Mouse (Mus musculus): ENCODE data around the gene Tmem205.

Tmem205 gene

DNA sequence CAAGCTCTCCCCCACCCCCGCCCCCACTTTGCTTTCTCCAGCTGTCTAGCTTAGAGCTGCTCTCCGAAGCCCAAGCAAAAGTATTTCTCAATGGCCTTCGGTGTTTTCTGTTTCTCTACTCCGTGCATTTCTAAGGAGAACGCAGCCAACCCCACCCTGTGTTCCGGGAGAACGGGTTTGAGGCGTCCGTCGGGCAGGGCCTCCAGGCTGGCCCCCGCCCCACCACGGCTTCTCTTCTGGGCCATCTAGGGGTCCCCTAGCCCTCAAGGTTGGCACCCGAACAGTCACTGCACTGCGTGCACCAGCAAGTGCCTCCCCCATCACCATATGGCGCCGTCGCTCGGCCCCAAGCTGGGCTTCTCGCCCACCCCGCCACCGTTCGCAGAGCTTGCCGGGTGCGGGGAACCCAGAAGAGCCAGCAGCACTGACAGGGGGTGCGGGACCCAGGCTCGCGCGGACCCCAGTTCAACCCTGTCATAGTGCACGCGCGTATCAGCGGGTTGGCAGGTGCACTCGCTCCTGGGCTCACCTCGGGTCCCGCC is 9.8 kb downstream of the Tmem205 start:
- DNase-seq (ENCODE audit: low read depth, low spot score): no peak

DNA sequence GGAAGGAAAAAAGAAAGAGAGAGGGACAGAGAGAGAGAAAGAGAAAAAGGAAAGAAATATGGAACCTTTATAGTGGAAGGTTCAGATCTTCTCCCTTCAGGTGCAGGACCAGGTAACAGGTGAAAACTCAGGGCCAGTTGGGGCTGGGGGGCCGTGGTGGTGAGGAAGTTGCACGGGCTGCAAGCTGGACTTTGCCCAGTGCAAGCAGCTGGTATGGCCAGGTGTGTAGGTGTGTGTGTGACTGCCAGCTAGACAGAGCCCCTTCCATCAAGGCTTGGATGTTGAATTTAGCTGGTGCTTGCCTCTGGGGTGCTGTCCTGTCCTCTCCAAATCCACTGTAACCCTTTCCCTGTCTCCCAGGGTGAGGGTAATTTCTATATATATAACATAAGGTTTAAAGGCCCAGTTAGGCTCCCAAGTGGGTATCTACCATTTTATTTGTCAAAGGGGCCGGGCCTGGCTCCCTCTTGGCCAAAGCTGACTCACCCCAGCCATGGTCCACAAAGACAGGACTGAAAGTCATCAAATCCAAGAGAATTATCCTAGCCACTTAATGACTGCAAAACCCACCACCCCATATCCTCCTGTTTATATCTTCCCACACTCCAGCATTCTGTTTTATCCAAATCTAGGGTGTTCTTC is 10.4 kb downstream of the Tmem205 start:
- no peak for DNase-seq (ENCODE audit: low read depth, low spot score)

DNA sequence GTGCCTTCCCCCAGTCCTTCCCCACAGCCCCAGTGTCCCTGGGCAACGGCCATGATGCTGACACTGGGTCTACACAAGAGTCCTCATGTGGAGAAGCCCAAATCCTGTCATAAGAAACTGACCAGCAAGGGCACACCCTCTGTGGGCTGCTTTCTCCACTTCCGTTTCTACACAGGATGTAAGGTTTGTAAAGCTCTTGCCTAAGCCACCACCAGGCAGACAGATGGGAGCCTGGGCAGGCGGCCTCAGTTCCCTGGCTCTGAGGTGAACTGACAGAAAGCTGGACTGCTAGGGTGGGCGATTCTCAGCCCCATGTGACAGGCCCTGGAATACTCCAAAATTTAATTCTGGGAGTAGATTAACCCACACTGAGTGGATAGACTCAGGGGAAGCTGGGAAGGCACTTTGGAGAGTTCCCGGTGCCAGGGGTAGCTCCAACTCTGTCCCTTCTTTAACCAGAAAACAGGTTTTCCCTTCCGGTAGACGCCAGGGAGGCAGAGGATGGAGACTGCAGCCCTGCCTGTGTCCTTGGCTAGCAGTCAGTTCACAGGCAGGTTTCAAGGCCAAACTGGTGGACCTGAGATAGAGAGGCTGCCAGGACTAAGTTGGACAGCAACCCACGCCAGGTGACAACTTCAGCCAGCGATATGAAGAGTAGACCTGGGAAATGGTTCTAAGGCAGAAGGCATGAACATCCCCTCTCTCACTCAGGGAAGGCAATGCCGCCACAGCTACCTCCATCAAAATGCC is 17.7 kb downstream of the Tmem205 start:
- no peak for DNase-seq (ENCODE audit: low read depth, low spot score)

DNA sequence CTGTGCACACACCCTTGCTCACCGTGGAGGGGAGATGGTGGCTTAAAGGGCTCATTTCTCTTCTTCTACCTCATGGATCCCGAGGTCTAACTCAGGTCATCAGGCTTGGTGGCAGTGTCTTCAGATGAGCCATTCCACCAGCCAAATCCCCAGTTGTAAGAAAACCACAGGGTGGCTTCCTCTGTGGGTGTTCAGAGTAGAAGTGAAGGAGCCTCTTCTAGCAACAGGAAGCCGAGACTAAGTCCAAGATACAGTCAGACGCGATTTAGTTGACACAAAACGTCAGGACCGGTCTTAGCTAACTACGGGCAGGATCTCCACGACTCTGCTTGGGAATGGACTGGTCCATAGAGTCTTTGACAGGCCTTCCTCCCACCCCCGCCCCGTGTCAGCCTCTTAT is 19.1 kb downstream of the Tmem205 start:
- DNase-seq (ENCODE audit: low read depth, low spot score): no peak

DNA sequence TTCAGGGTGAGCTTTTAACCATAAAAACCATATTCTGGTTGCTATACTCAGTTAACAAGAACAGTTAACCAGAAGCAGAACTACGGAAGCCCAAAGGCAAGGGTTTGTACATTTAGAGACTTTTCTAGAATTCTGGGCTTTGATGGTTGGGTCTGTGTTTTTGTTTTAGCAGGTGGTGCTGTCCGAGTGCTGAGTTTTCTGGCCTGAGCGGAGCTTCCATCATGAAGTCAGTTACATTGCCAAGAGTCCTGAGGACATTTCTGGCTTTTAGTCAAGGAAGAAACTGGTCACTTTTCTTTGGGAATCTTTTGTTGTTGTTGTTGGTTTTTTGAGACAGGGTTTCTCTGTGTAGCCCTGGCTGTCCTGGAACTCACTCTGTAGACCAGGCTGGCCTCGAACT is 23.3 kb downstream of the Tmem205 start:
- DNase-seq (ENCODE audit: low read depth, low spot score): no peak

DNA sequence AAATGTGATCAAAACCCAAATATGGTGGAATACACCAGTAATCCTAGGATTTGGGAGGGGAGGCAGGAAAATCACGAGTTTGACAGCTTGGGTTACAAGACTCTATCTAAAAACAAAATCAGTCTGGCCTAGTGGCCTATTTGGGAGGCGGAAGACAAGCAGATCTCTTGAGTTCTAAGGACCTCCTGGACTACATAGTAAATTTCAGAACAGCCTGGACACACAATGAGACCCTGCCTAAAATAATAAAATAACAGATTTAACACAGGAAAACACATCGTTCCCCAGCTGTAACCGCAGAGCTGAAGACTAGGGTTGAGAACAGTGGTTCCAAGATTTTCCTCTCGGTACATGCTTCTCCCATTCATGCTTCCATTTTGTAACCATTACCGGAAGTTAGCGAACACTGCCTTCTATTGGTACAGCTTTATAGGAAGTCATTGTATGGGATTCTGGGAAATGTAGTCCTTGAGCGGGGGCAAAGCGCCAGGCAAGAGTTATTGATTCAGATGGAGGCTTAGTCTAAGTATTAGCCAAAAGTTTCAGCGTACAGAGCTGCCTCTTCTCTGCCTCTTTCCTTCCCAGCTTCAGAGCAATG is 26.0 kb downstream of the Tmem205 start:
- DNase-seq (ENCODE audit: low read depth, low spot score): peak; percentile 65

DNA sequence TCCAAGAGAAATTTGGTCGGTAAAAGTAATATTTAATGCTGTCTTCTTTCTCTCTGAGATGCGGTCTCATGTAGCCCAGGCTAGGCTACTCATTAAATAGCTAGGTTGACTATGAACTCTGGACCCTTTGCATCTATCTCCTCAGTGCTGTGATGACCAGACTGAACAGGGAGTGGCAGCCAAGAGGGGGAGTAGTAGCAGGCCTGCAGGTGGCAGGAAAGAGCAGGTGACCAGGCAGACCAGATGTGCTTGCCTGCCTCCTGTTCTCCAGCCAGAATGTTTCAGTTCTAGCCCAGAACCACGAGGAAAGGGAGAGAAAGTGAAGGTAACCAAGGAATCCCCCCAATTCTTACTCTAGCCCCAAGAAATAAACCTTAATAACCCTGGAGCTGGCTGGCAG is 38.1 kb downstream of the Tmem205 start:
- DNase-seq (ENCODE audit: low read depth, low spot score): no peak

DNA sequence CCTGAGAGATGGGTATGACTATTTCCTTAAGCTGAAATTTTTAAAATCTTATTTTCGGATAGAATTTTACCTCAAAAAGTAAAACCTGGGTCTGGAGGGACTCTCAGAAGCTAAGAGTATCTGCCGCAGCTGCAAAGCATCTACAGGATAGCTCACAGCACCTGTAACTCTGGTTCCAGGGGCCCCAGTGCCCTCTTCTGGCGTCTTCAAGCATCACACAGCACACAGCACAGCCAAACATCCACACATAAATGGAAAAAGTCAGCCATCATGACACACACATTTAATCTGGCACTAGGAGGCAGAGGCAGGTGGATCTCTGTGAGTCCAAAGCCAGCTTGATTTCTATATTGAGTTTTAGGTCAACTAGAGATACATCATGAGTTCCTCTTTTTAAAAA is 50.8 kb downstream of the Tmem205 start:
- no peak for DNase-seq (ENCODE audit: low read depth, low spot score)

DNA sequence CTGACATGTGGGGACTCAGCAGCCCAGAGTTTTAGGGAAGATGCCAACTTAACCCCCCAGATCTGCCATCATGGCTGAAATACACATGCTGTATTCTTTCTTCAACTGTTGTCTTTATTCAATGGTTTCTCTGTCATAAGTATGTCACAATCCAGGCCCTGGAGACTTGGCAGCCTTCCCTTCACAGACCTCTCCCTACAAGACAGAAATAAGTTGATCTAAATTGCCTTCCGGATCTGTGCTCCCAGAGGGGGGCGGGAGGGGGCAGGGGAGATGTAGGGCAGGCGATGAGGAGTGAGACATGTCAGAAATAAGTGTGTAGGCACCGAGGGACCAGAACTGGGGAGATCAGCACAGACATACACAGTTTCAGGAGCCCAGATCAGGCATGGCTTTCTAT is 55.2 kb downstream of the Tmem205 start:
- DNase-seq (ENCODE audit: low read depth, low spot score): no peak

Data from forelimb bud, embryonic 11.5 days (tissue).